Mouse (Mus musculus) C2C12 (cell line): ENCODE measurements around the gene Ccdc32. TPM values are rescaled to one million over a fixed set of nuclear protein-coding genes. Genes with fewer than 3 reads are reported as not detected.

ENCODE experiments used
- H3K27me3 ChIP-seq: one replicate; pipeline ENCODE4 v1.6.1; 2011; ENCODE audit not compliant: control insufficient read depth, insufficient read depth, insufficient read length
- H3K36me3 ChIP-seq: one replicate; pipeline ENCODE4 v1.6.1; 2011; ENCODE audit not compliant: control insufficient read depth, insufficient read depth
- H3K4me3 ChIP-seq: one replicate; pipeline ENCODE4 v1.5.1; 2011; ENCODE audit warnings: mild to moderate bottlenecking, control low read depth; ENCODE audit not compliant: poor library complexity, insufficient read depth, severe bottlenecking
- H3K79me2 ChIP-seq: one replicate; pipeline ENCODE4 v1.6.1; 2011; ENCODE audit not compliant: control insufficient read depth, insufficient read depth
- H3K79me3 ChIP-seq: one replicate; pipeline ENCODE4 v1.6.1; 2011; ENCODE audit warnings: low read depth, control low read depth
- H3ac ChIP-seq: one replicate; pipeline ENCODE3; 2011; ENCODE audit warnings: low read depth; ENCODE audit not compliant: control insufficient read depth, insufficient read length
- CEBPB ChIP-seq: IDR thresholded peaks from one replicate; pipeline ENCODE4 v1.6.1; 2011; ENCODE audit warnings: low read depth, mild to moderate bottlenecking, control low read depth, moderate library complexity
- CTCF ChIP-seq: IDR thresholded peaks from one replicate; pipeline ENCODE4 v1.5.1; 2011; ENCODE audit not compliant: control insufficient read depth, insufficient read depth, insufficient read length
- FOSL1 ChIP-seq: IDR thresholded peaks from one replicate; pipeline ENCODE4 v1.8.0; 2011; ENCODE audit warnings: mild to moderate bottlenecking, low read length; ENCODE audit not compliant: poor library complexity, insufficient read depth, severe bottlenecking
- MAX ChIP-seq: IDR thresholded peaks from one replicate; pipeline ENCODE4 v1.6.1; 2011; ENCODE audit warnings: mild to moderate bottlenecking, control low read depth
- MYOD1 ChIP-seq: IDR thresholded peaks from one replicate; pipeline ENCODE4 v1.6.1; 2011; ENCODE audit warnings: low read depth; ENCODE audit not compliant: control insufficient read depth, insufficient read length
- MYOG ChIP-seq: IDR thresholded peaks from one replicate; pipeline ENCODE4 v1.6.1; 2011; ENCODE audit not compliant: control insufficient read depth, insufficient read length; ENCODE audit errors: extremely low read depth
- USF1 ChIP-seq: IDR thresholded peaks from one replicate; pipeline ENCODE4 v1.6.1; 2011; ENCODE audit warnings: low read depth, mild to moderate bottlenecking, control low read depth, moderate library complexity
- polyA plus RNA-seq: library from polyadenylated mRNA; unstranded; fragments of >200 nt; fragmentation: generic; extraction: Trizol; gene quantifications from one replicate; pipeline ENCODE4 v1.2.1, GENCODE M21; 2012; ENCODE audit warnings: missing spikeins

Gene Ccdc32
- polyA plus RNA-seq, 1 experiment, result 9.3 TPM

DNA sequence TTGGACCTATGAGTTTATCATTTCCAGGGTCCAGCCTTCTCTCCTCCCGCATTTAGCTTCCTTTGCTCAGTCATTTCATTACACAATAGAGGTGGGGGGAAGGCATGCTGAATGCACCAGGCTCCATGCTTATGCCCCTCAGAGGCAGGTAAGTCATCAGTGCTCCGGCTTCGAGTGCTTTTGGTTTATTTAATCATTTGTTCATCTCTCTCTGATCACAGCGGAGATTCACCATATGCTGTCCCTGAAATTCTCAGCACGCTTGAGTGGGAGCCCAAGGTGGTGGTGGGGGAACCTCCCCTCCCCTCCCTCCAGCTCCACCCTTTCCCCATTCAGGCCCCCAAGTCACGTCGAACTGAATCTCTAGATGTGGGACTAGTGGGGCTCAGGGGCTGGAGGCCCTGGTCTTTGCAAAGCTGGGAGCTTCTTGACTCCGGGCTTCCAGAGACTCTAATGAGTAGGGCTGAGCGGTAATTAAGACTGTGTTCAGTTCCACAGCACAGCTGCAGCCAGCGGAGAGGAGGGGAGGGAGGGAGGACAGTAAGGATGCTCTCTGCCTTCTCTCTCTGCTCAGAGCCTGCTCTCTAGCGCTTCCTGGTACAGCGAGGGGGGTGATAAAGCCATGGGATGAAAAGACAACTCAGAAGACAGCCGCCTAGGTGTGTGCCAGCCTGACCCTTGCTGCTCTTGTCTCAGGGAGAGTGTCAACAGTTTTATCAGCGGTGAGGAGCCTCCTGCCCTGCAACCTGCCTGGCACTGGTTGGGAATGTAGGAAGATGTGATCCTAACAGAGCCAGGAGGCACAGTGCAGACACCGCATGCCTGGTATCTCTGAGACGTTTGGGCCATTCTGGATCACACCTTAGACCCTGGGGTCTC, 33.0 kb downstream of the Ccdc32 start:
- no peak for TF ChIP-seq MAX
- no peak for TF ChIP-seq USF1
- TF ChIP-seq CTCF, result no peak
- TF ChIP-seq MYOD1, result no peak
- TF ChIP-seq FOSL1, result no peak
- no peak for TF ChIP-seq CEBPB
- no peak for TF ChIP-seq MYOG
- no peak overlapping the region for H3K4me3 ChIP-seq
- H3K27me3 ChIP-seq, result peaks cover 14% of the 10 kb centered on the region

DNA sequence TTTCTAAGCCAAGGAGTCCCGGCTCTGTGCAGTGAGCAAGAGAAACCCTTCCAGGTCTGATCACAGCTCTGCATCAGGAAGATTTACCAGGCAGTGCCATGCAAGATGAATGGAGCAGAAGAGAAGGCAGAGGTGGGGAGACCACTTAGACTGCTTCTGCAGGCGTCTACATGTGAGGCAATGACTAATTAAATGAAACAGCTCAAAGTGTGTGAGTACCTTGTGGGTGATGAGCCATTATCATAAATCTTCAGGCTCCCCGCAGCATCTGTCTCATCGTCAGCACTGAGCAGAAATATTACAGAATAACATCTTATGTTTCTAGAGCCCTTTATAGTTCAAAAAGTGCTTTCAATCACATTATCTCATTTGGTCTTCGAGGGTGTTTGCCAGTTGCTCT, 33.7 kb downstream of the Ccdc32 start:
- no peaks in the 10 kb centered on the region for H3K79me2 ChIP-seq
- no peak overlapping the region for H3ac ChIP-seq
- H3K4me3 ChIP-seq, result no peak overlapping the region
- peaks cover 14% of the 10 kb centered on the region for H3K27me3 ChIP-seq
- no peak for TF ChIP-seq USF1
- no peak for TF ChIP-seq MYOD1
- TF ChIP-seq MYOG, result no peak
- TF ChIP-seq FOSL1, result no peak
- no peak for TF ChIP-seq CTCF
- TF ChIP-seq CEBPB, result no peak
- H3K79me3 ChIP-seq, result no peaks in the 10 kb centered on the region
- H3K36me3 ChIP-seq, result no peaks in the 10 kb centered on the region

More for the DNA sequence above, 33.0 kb downstream of the Ccdc32 start:
- Histone ChIP-seq H3K36me3 (no peaks in the 10 kb centered on the region), H3K79me2 (no peaks in the 10 kb centered on the region), H3ac (no peak overlapping the region), H3K79me3 (no peaks in the 10 kb centered on the region)

DNA sequence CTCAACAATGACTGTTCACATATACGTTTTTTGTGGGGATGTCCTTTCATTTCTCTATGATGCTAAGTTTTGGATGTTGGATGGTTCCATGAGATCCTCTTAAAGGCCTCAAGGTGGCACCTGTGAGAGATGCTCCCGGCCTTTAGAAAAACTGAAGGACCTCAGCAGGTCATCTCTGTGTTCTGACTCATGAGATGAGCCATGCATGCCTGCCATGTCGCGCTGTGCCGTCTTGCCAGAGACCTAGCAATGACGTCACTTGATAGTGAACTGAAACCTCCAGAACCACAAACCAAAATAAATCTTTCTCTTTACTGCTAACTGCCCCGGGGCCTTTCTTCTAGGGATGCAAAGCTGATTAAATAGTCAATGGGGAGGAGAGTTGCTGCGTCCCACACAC, 45.4 kb downstream of the Ccdc32 start:
- H3ac ChIP-seq, result no peak overlapping the region
- no peaks in the 10 kb centered on the region for H3K36me3 ChIP-seq
- H3K4me3 ChIP-seq, result no peak overlapping the region
- no peaks in the 10 kb centered on the region for H3K27me3 ChIP-seq
- H3K79me3 ChIP-seq, result no peaks in the 10 kb centered on the region
- H3K79me2 ChIP-seq, result no peaks in the 10 kb centered on the region
- no peak for TF ChIP-seq MYOG
- TF ChIP-seq MAX, result peak; percentile 28

DNA sequence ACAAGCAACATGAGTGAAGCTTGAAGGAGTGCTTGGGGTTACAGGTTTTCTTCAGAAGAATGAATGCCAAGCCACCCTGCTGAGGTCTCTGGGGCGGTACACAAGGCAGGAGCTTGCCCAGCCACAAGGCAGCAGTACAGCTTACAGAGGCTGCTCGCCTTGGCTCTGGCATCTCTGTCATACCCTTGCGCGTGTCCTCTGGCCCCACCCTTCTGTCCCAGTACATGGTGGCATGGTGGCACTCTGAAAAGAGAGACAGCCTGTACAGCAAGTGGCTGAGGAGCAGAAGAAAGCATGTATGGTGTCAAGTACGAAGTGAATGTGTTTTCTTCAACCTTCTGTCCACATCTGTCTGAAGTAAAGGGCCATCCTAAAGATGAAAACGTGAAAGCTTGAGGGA, 48.4 kb downstream of the Ccdc32 start:
- Histone ChIP-seq H3K79me2 (no peaks in the 10 kb centered on the region), H3K36me3 (no peaks in the 10 kb centered on the region), H3K27me3 (no peaks in the 10 kb centered on the region), H3K4me3 (no peak overlapping the region), H3K79me3 (no peaks in the 10 kb centered on the region), H3ac (no peak overlapping the region)
- TF ChIP-seq MYOD1 (no peak), USF1 (no peak), FOSL1 (no peak), CTCF (no peak), CEBPB (no peak), MAX (no peak), MYOG (no peak)

DNA sequence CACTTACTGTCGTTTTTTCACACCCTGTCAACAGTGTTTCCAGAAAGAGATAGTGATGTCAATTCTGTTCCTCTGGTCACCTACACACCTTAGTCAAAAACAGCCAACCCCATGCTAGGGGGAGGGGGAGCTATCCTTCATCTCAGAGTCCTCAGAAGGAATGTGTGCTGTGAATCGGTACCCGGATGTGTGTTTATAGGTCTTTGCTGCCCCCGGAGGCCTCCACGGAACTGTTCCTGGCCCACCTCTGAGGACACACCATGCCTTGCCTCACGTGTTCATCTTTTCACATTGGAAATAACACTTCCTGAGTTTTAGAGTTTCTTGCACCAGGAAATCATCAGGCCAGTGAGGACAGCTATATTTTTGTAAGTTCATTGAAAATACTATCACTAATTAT, 51.1 kb downstream of the Ccdc32 start:
- TF ChIP-seq CTCF (no peak), MYOD1 (no peak), CEBPB (no peak), USF1 (no peak), FOSL1 (no peak), MAX (no peak), MYOG (no peak)
- H3K79me3 ChIP-seq, result no peaks in the 10 kb centered on the region
- H3K4me3 ChIP-seq, result no peak overlapping the region
- H3K79me2 ChIP-seq, result no peaks in the 10 kb centered on the region
- H3K27me3 ChIP-seq, result no peaks in the 10 kb centered on the region
- no peaks in the 10 kb centered on the region for H3K36me3 ChIP-seq
- no peak overlapping the region for H3ac ChIP-seq

DNA sequence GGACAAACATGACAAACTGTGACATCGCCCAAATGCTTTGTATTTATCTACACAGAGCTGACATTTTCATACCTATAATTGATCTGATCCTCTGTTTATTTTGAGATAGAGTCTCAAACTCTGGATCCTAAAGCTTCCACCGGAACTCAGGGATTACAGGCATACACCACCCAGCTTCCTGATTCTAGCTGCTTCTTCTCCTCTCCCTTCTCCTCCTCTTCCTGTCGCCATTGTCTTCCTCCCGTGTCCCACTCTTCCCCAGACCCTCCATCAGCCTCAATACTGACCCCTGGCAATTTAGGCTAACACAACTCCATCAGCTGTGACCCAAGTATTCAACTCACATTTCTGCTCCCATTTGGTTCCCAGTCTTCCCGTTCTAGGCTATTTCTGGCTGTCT, 52.3 kb downstream of the Ccdc32 start:
- Histone ChIP-seq H3K4me3 (no peak overlapping the region), H3K79me3 (no peaks in the 10 kb centered on the region), H3K79me2 (no peaks in the 10 kb centered on the region), H3ac (no peak overlapping the region), H3K27me3 (no peaks in the 10 kb centered on the region), H3K36me3 (no peaks in the 10 kb centered on the region)
- TF ChIP-seq USF1, result no peak
- TF ChIP-seq CTCF, result no peak
- no peak for TF ChIP-seq MAX
- no peak for TF ChIP-seq CEBPB
- TF ChIP-seq MYOG, result no peak
- TF ChIP-seq MYOD1, result no peak
